Mouse (Mus musculus) small intestine, adult 10 weeks (tissue): Measurements from ENCODE around the gene Fbxo9. TPM values are rescaled to one million over a fixed set of nuclear protein-coding genes. Genes with fewer than 3 reads are reported as not detected.

Experiments
- polyA plus RNA-seq: library from polyadenylated mRNA; stranded (reverse); fragments of 350-450 nt; fragmentation: Illumina TruSeq; extraction: RNeasy Lipid Tissue Mini Kit (QIAGEN cat#74804); gene quantifications from one replicate; pipeline ENCODE4 v1.2.3, GENCODE M21; 2014; ENCODE audit warnings: low replicate concordance

Gene Fbxo9
- 38.9 TPM for polyA plus RNA-seq

DNA sequence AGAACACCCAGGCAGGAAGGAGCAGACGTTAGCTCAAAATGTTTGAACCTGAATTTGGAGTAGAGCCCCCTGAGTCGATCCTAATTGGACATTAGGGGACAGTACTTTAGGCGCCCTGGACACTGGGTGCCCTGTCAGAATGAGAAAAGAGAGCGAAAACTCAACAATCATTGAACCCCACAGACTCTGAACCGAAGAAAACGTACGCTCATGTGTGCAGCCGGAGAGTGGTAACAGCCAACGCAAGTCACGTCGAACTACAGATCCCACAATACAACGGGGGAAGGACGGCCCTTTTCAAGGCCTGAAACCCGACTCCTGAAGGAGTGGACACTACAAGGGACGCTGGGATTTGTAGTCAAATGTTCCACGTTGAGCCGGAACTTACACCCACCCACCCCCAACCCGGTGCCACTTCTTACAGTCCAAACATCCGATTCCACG is at the start of gene Fbxo9, which contains the start of gene Ick:
Fbxo9 (minus strand) TSS at position 270 of the 444 bp plus-strand sequence.
Ick (plus strand) TSS at position 397 of the 444 bp plus-strand sequence.

DNA sequence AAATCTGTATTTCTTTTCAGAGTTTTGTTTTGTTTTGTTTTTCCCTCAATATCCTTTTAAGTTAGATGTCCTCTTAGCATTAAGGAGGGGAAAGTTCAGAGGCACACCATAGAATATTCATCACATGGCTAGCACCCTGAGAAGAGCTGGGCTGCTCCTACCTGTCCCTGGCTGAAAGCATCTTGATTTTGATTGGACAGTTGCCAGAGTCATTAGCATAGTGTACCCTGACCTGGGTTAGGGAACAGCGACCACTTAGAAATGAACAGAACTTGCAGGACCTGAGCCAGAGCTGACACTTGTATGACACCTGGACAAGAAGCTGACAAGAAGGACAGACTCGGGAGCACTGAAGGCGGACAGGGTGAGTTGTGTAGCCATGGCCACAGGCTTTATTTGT is 57.2 kb downstream of the Fbxo9 start, which contains the start of gene Gcm1:
Gcm1 (plus strand) TSS at position 248 of the 400 bp plus-strand sequence.

Other genes with a start within 250 kb of the Fbxo9 start
- 48.3 TPM for gene Elovl5, start 191.7 kb downstream of the Fbxo9 start, polyA plus RNA-seq
- not detected for gene Gcm1, start 57.1 kb downstream of the Fbxo9 start, polyA plus RNA-seq
- gene Ick, start 127 bp upstream of the Fbxo9 start, polyA plus RNA-seq = 40.0 TPM
- gene Gsta4, start 73.7 kb upstream of the Fbxo9 start, polyA plus RNA-seq = 117 TPM
- gene Gsta1, start 121.6 kb upstream of the Fbxo9 start, polyA plus RNA-seq = 3,308 TPM
- 238 TPM for gene Gm3776, start 148.1 kb upstream of the Fbxo9 start, polyA plus RNA-seq
- 2.2 TPM for gene Gm10639, start 180.9 kb upstream of the Fbxo9 start, polyA plus RNA-seq
- not detected for gene Omt2a, start 205.7 kb upstream of the Fbxo9 start, polyA plus RNA-seq
- gene Omt2b, start 218.5 kb upstream of the Fbxo9 start, polyA plus RNA-seq = not detected
- 10.9 TPM for gene Gsta2, start 246.7 kb upstream of the Fbxo9 start, polyA plus RNA-seq